Mouse (Mus musculus) ES-E14 (cell line): ENCODE results near the gene Leap2. TPM values are rescaled to one million over a fixed set of nuclear protein-coding genes. Genes with fewer than 3 reads are reported as not detected.

Source experiments
- total RNA-seq: library from RNA; depleted of rRNA; stranded (reverse); fragments of 300-350 nt; gene quantifications from 2 replicates; pipeline ENCODE4 v1.2.3, GENCODE M21; 2012; rRNA removed

Leap2 gene
- total RNA-seq, 1 experiment: not detected

Other genes starting within 250 kb of the Leap2 start
- gene Hspa4, start 122.7 kb downstream of the Leap2 start, total RNA-seq: 182 and 280 TPM in 2 replicates
- gene Zcchc10, start 98.5 kb downstream of the Leap2 start, total RNA-seq: 8.4 and 12.9 TPM in 2 replicates
- 82.2 and 97.2 TPM in 2 replicates for gene Aff4, start 72.3 kb downstream of the Leap2 start, total RNA-seq
- gene Uqcrq, start 7.7 kb upstream of the Leap2 start, total RNA-seq: 57.8 and 76.9 TPM in 2 replicates
- 0.21 and 0.45 TPM in 2 replicates for gene Gdf9, start 7.9 kb upstream of the Leap2 start, total RNA-seq
- gene Gm10447, start 33.9 kb upstream of the Leap2 start, total RNA-seq: not detected in 2 replicates
- gene Shroom1, start 34.0 kb upstream of the Leap2 start, total RNA-seq: 0.74 and 1.7 TPM in 2 replicates
- gene Gm9837, start 47.3 kb upstream of the Leap2 start, total RNA-seq: not detected in 2 replicates
- gene Gm9945, start 57.0 kb upstream of the Leap2 start, total RNA-seq: not detected in 2 replicates
- 0.11 and 0.13 TPM in 2 replicates for gene Sowaha, start 57.1 kb upstream of the Leap2 start, total RNA-seq
- 14.3 and 16.8 TPM in 2 replicates for gene Sept8, start 96.1 kb upstream of the Leap2 start, total RNA-seq
- 10.7 and 11.1 TPM in 2 replicates for gene Kif3a, start 144.2 kb upstream of the Leap2 start, total RNA-seq
- gene Il4, start 195.5 kb upstream of the Leap2 start, total RNA-seq: not detected in 2 replicates
- gene Il13, start 211.5 kb upstream of the Leap2 start, total RNA-seq: not detected in 2 replicates